Mouse (Mus musculus) MEL (cell line): ENCODE results near the gene Ahcyl2.
A peak's percentile ranks its signal among the peaks of the same experiment; 100 is the strongest.

Experiments used
- GATA1 ChIP-seq: IDR thresholded peaks from 2 replicates; pipeline ENCODE4 v1.6.1; 2011; ENCODE audit warnings: low read depth, low read length, improper control_type of control experiment
- TAL1 ChIP-seq: IDR thresholded peaks from 2 replicates; pipeline ENCODE4 v1.6.1; 2012; ENCODE audit warnings: mild to moderate bottlenecking, inconsistent platforms, low read length, moderate library complexity, mixed read lengths
- TCF12 ChIP-seq: IDR thresholded peaks from 2 replicates; pipeline ENCODE4 v1.6.1; 2014; ENCODE audit warnings: low read depth, mild to moderate bottlenecking, inconsistent platforms, low read length, improper control_type of control experiment, moderate library complexity
- USF1 ChIP-seq: IDR thresholded peaks from 2 replicates; pipeline ENCODE4 v1.6.1; 2014; ENCODE audit warnings: low read depth, mild to moderate bottlenecking, inconsistent platforms, low read length, improper control_type of control experiment, moderate library complexity

DNA sequence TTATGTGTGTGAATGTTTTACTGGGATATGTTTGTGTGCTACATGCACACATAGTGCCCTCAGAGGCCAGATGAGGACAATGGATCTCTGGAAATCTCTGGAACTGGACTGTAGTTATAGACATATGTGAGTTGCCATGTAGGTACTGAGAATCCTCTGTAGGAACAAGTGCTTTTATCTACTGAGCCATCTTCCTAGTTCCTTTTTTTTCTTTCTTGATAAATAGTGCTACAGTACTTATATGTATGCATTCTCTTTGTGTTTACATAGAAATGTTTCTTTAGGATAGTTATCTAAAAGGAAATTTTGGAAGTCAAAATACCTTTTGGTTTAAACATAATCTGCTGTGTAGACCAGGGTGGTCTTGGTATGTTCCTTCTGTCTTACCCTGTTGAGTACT is 12.3 kb downstream of the Ahcyl2 start:
- TF ChIP-seq GATA1 = peak; percentile 83
- no peak for TF ChIP-seq TAL1
- TF ChIP-seq TCF12 = no peak
- TF ChIP-seq USF1 = no peak
